Mouse (Mus musculus) CH12.LX (cell line): ENCODE results near the gene Olfr324. TPM values are rescaled to one million over a fixed set of nuclear protein-coding genes. Genes with fewer than 3 reads are reported as not detected.

Experiments used
- DNase-seq: peaks from one replicate; pipeline ENCODE4 v3.0.0-alpha.2; 2013; ENCODE audit errors: extremely low read depth
- H3K27ac ChIP-seq: 2 replicates; pipeline ENCODE4 v1.5.1; 2012; ENCODE audit warnings: low read depth, mild to moderate bottlenecking, control low read depth, moderate library complexity; ENCODE audit not compliant: insufficient read depth
- H3K27me3 ChIP-seq: replicated peaks from 2 replicates; pipeline ENCODE3; 2012; ENCODE audit warnings: inconsistent platforms
- H3K36me3 ChIP-seq, 2 experiments: replicated peaks in 1 of 2; 2 replicates each; pipeline versions ENCODE3 to v1.6.1; 2012; ENCODE audit warnings: inconsistent platforms in 1 of 2, low read length in 1 of 2, mild to moderate bottlenecking in 1 of 2, mixed read lengths in 1 of 2, moderate library complexity in 1 of 2; ENCODE audit not compliant: control insufficient read depth in 1 of 2, insufficient read depth in 1 of 2
- H3K4me1 ChIP-seq, 2 experiments: 2 replicates each; pipeline ENCODE4 v1.6.1; 2012; ENCODE audit warnings: inconsistent platforms in 1 of 2, moderate library complexity in 1 of 2; ENCODE audit not compliant: insufficient read depth in 2 of 2, control insufficient read depth in 1 of 2
- H3K4me2 ChIP-seq: 2 replicates; pipeline ENCODE4 v1.6.1; 2012; ENCODE audit warnings: low read depth, mild to moderate bottlenecking, control low read depth; ENCODE audit not compliant: poor library complexity, insufficient read depth, severe bottlenecking
- H3K4me3 ChIP-seq, 3 experiments: fragments of 150-350 bp in 1 of 3; sonication (generic) in 1 of 3; replicated peaks in 1 of 3; 2 replicates each; pipeline versions ENCODE3 to v1.5.1; 2011 to 2012; ENCODE audit warnings: low read depth in 2 of 3, low read length in 2 of 3, mild to moderate bottlenecking in 2 of 3, moderate library complexity in 2 of 3, control low read depth in 1 of 3, improper control_type of control experiment in 1 of 3, inconsistent platforms in 1 of 3, mixed read lengths in 1 of 3; ENCODE audit not compliant: poor library complexity in 1 of 3
- H3K79me2 ChIP-seq: replicated peaks from 2 replicates; pipeline ENCODE4 v1.6.1; 2012; ENCODE audit warnings: mild to moderate bottlenecking, moderate library complexity; ENCODE audit not compliant: control insufficient read depth, poor library complexity, insufficient read depth, severe bottlenecking; ENCODE audit errors: extremely low read depth
- H3K9ac ChIP-seq: 2 replicates; pipeline ENCODE4 v1.6.1; 2012; ENCODE audit warnings: low read depth, mild to moderate bottlenecking, control low read depth, moderate library complexity; ENCODE audit not compliant: insufficient read depth
- H3K9me3 ChIP-seq: replicated peaks from 2 replicates; pipeline ENCODE3; 2012; ENCODE audit warnings: low read length, inconsistent platforms, mixed read lengths
- BHLHE40 ChIP-seq: IDR thresholded peaks from 2 replicates; pipeline ENCODE4 v1.6.1; 2011; ENCODE audit warnings: mild to moderate bottlenecking, low read depth, low read length, improper control_type of control experiment
- CHD2 ChIP-seq: IDR thresholded peaks from 2 replicates; pipeline ENCODE4 v1.6.1; 2011; ENCODE audit warnings: low read length, improper control_type of control experiment
- CTCF ChIP-seq, 2 experiments: IDR thresholded peaks in 1 of 2; conservative IDR thresholded peaks in 1 of 2; 2 replicates each; pipeline ENCODE4 v1.5.1; 2011 to 2012; ENCODE audit warnings: low read depth in 2 of 2, low read length in 2 of 2, improper control_type of control experiment in 1 of 2, inconsistent platforms in 1 of 2, mild to moderate bottlenecking in 1 of 2, moderate library complexity in 1 of 2
- E2F4 ChIP-seq: IDR thresholded peaks from 2 replicates; pipeline ENCODE4 v1.6.1; 2011; ENCODE audit warnings: low read depth, low read length, improper control_type of control experiment; ENCODE audit not compliant: insufficient replicate concordance
- EP300 ChIP-seq: IDR thresholded peaks from 2 replicates; pipeline ENCODE4 v1.6.1; 2011; ENCODE audit warnings: low read length, improper control_type of control experiment
- JUN ChIP-seq: IDR thresholded peaks from 2 replicates; pipeline ENCODE4 v1.6.1; 2011; ENCODE audit warnings: low read depth, mild to moderate bottlenecking, low read length, improper control_type of control experiment, moderate library complexity; ENCODE audit not compliant: insufficient read depth
- JUND ChIP-seq: conservative IDR thresholded peaks from 2 replicates; pipeline ENCODE4 v1.6.1; 2011; ENCODE audit warnings: low read depth, low read length, improper control_type of control experiment
- KAT2A ChIP-seq: IDR thresholded peaks from 2 replicates; pipeline ENCODE4 v1.6.1; 2012; ENCODE audit warnings: low read length, improper control_type of control experiment, inconsistent platforms; ENCODE audit not compliant: insufficient replicate concordance
- MEF2A ChIP-seq: IDR thresholded peaks from 2 replicates; pipeline ENCODE4 v1.6.1; 2014; ENCODE audit warnings: low read depth, mild to moderate bottlenecking, inconsistent platforms, low read length, improper control_type of control experiment, borderline replicate concordance
- MYC ChIP-seq: IDR thresholded peaks from 2 replicates; pipeline ENCODE4 v1.6.1; 2011; ENCODE audit warnings: low read depth, mild to moderate bottlenecking, improper control_type of control experiment, low read length
- NELFE ChIP-seq: IDR thresholded peaks from 2 replicates; pipeline ENCODE4 v1.6.1; 2011; ENCODE audit warnings: low read depth, low read length, improper control_type of control experiment
- PAX5 ChIP-seq: IDR thresholded peaks from 2 replicates; pipeline ENCODE4 v1.6.1; 2012; ENCODE audit warnings: low read length, inconsistent platforms, mixed read lengths
- POLR2A ChIP-seq: IDR thresholded peaks from 2 replicates; pipeline ENCODE4 v1.6.1; 2011; ENCODE audit warnings: low read depth, mild to moderate bottlenecking, improper control_type of control experiment, low read length
- POLR2AphosphoS2 ChIP-seq: IDR thresholded peaks from 2 replicates; pipeline ENCODE4 v1.6.1; 2011; ENCODE audit warnings: low read depth, low read length, improper control_type of control experiment
- RCOR1 ChIP-seq: conservative IDR thresholded peaks from 2 replicates; pipeline ENCODE4 v1.6.1; 2012; ENCODE audit warnings: low read depth, mild to moderate bottlenecking, inconsistent platforms, low read length, improper control_type of control experiment
- SMC3 ChIP-seq: IDR thresholded peaks from 2 replicates; pipeline ENCODE4 v1.6.1; 2011; ENCODE audit warnings: low read depth, low read length, improper control_type of control experiment
- TCF12 ChIP-seq: IDR thresholded peaks from 2 replicates; pipeline ENCODE4 v1.6.1; 2014; ENCODE audit warnings: low read depth, mild to moderate bottlenecking, inconsistent platforms, low read length, improper control_type of control experiment
- ZC3H11A ChIP-seq: IDR thresholded peaks from 2 replicates; pipeline ENCODE4 v1.6.1; 2012; ENCODE audit warnings: low read depth, mild to moderate bottlenecking, inconsistent platforms, low read length, improper control_type of control experiment
- ZKSCAN1 ChIP-seq: IDR thresholded peaks from 2 replicates; pipeline ENCODE4 v1.6.1; 2012; ENCODE audit warnings: low read depth, inconsistent platforms, low read length, improper control_type of control experiment, borderline replicate concordance
- ZMIZ1 ChIP-seq: IDR thresholded peaks from 2 replicates; pipeline ENCODE4 v1.6.1; 2012; ENCODE audit warnings: low read depth, mild to moderate bottlenecking, inconsistent platforms, low read length, improper control_type of control experiment
- ZNF384 ChIP-seq: IDR thresholded peaks from 2 replicates; pipeline ENCODE4 v1.6.1; 2012; ENCODE audit warnings: low read depth, low read length, improper control_type of control experiment, inconsistent platforms
- dilution Hi-C: fragments of 300-500 bp; cut with MboI; formaldehyde crosslinking; loops from 2 replicates; pipeline ENCODE4 v1.14.3; 2020; ENCODE audit warnings: low sequenced_read_pairs; ENCODE audit not compliant: extremely low pct_unique_long_range_greater_than_20kb, extremely low pct_ligation_motif_present
- in situ Hi-C: fragments of 300-500 bp; cut with MboI; formaldehyde crosslinking; loops from 3 replicates; pipeline ENCODE4 v1.14.3; 2019; ENCODE audit warnings: low sequenced_read_pairs, low pct_ligation_motif_present, low pct_unique_long_range_greater_than_20kb, mixed read lengths
- polyA plus RNA-seq: library from polyadenylated mRNA; unstranded; fragments of >175 nt; gene quantifications from 2 replicates; pipeline ENCODE4 v1.2.1, GENCODE M21; 2012; ENCODE audit warnings: low read depth; ENCODE audit not compliant: insufficient read length
- total RNA-seq, 2 experiments: library from RNA; depleted of rRNA; stranded (reverse); fragments of 300-350 nt in 1 of 2; fragments of >200 nt in 1 of 2; gene quantifications; 2 replicates each; pipeline ENCODE4 v1.2.3; 2012 to 2014

Gene Olfr324
- total and polyA plus RNA-seq, 3 experiments = not detected

GRCm38 (mm10) chr11:58614526-58614925 lies 19.6 kb downstream of the Olfr324 start:
- DNase-seq = no peak
- H3K79me2 ChIP-seq = no peaks in the 10 kb centered on the region
- no peak overlapping the region for H3K27ac ChIP-seq
- H3K9ac ChIP-seq = no peak overlapping the region
- dilution Hi-C loops = no loop called here
- no peak overlapping the region for H3K4me2 ChIP-seq
- H3K9me3 ChIP-seq = no peaks in the 10 kb centered on the region
- in situ Hi-C loops = no loop called here
- no peak overlapping the region for H3K4me3 ChIP-seq
- H3K27me3 ChIP-seq = peaks cover 92% of the 10 kb centered on the region
- H3K4me1 ChIP-seq = no peaks in the 10 kb centered on the region
- no peaks in the 10 kb centered on the region for H3K36me3 ChIP-seq
- no peak for TF ChIP-seq EP300
- TF ChIP-seq E2F4 = no peak
- no peak for TF ChIP-seq JUND
- TF ChIP-seq RCOR1 = no peak

- in situ Hi-C loops (no loop called here), dilution Hi-C loops (no loop called here)
- H3K4me2 ChIP-seq = no peak within 1 kb of the TSS
- H3K9ac ChIP-seq = no peak within 1 kb of the TSS
- H3K9me3 ChIP-seq = no peaks in the 10 kb centered on the region
- no peak for DNase-seq
- TF ChIP-seq CTCF (conservative IDR thresholded peaks at IDR 0.05 in 1 of 2, IDR thresholded peaks at IDR 0.05 in 1 of 2; ENCODE audit: low read depth in 2 of 2, low read length in 2 of 2) (no peak), ZNF384 (no peak), ZMIZ1 (no peak), POLR2AphosphoS2 (no peak), POLR2A (no peak), ZKSCAN1 (no peak), PAX5 (no peak), MYC (no peak), JUN (no peak), SMC3 (no peak), KAT2A (no peak), TCF12 (no peak), CHD2 (no peak), E2F4 (no peak), NELFE (no peak), ZC3H11A (no peak), BHLHE40 (no peak), MEF2A (no peak)
- TF ChIP-seq, all 38 proteins: peak for 0
- H3K27me3 ChIP-seq = peaks cover 96% of the 10 kb centered on the region
- H3K4me1 ChIP-seq = no peaks in the 10 kb centered on the region
- no peaks in the 10 kb centered on the region for H3K36me3 ChIP-seq
- no peak within 1 kb of the TSS for H3K27ac ChIP-seq
- no peak within 1 kb of the TSS for H3K4me3 ChIP-seq
- no peaks in the 10 kb centered on the region for H3K79me2 ChIP-seq
Observed at GRCm38 (mm10) chr11:58615975-58616374, 21.1 kb downstream of the Olfr324 start, which contains the start of gene 2210407C18Rik. 2210407C18Rik (minus strand) TSS chr11:58616075.
